Mouse (Mus musculus): ENCODE measurements at regions not wholly inside any gene's neighbourhood (a gene's known extent, or its start where the extent isn't known, plus 50 kb on each side); places are given as distances from the start of the nearest gene placed in this dataset.
"Not testable (repeated sequence)": the region's sequence is repeated elsewhere in the genome, so short reads cannot be mapped to it uniquely, and the experiment has no call there.

GRCm38 (mm10) chr6:41177152-41177551 lies 124.9 kb upstream of the Try4 start:
- ATAC-seq (ENCODE audit: extremely low read depth, insufficient number of reproducible peaks, low FRiP score, poor library complexity, severe bottlenecking) (no peak), DNase-seq (ENCODE audit: low spot score) (no peak)
- TF ChIP-seq CTCF (IDR thresholded peaks at IDR 0.05; ENCODE audit: low read depth, low read length), result no peak
- no peak for TF ChIP-seq POLR2AphosphoS5 (IDR thresholded peaks at IDR 0.05; ENCODE audit: insufficient replicate concordance, low read depth, low read length)
- TF ChIP-seq GATA2 (IDR thresholded peaks at IDR 0.05; ENCODE audit: borderline replicate concordance, low read depth, low read length), result no peak
- no peak for TF ChIP-seq GATA1 (IDR thresholded peaks at IDR 0.05; ENCODE audit: borderline replicate concordance, low read length)
- no peak for TF ChIP-seq TAL1 (conservative IDR thresholded peaks at IDR 0.05; ENCODE audit: low read depth, low read length)
- Histone ChIP-seq H3K9me3 (replicated peaks) (no peaks in the 10 kb centered on the region), H3K27me3 (ENCODE audit: insufficient read depth, low read length) (no peaks in the 10 kb centered on the region), H3K4me3 (ENCODE audit: low read depth, low read length) (no peak overlapping the region), H3K4me1 (ENCODE audit: insufficient read depth, low read depth, low read length) (no peaks in the 10 kb centered on the region; the same call in 1 of the 2 replicates), H3K36me3 (replicated peaks) (no peaks in the 10 kb centered on the region)

- DNase-seq (ENCODE audit: low spot score) (no peak), ATAC-seq (ENCODE audit: extremely low read depth, insufficient number of reproducible peaks, low FRiP score, poor library complexity, severe bottlenecking) (no peak)
- Histone ChIP-seq H3K9me3 (replicated peaks) (no peaks in the 10 kb centered on the region), H3K4me3 (ENCODE audit: low read depth, low read length) (no peak overlapping the region), H3K27me3 (ENCODE audit: insufficient read depth, low read length) (no peaks in the 10 kb centered on the region), H3K36me3 (replicated peaks) (no peaks in the 10 kb centered on the region), H3K4me1 (ENCODE audit: insufficient read depth, low read depth, low read length) (no peaks in the 10 kb centered on the region; the same call in 1 of the 2 replicates)
- TF ChIP-seq GATA1 (IDR thresholded peaks at IDR 0.05; ENCODE audit: borderline replicate concordance, low read length), result no peak
- TF ChIP-seq CTCF (IDR thresholded peaks at IDR 0.05; ENCODE audit: low read depth, low read length), result no peak
These were observed 126.0 kb upstream of the Try4 start for GRCm38 (mm10) chr6:41176034-41176433.

- Histone ChIP-seq H3K4me1 (ENCODE audit: insufficient read depth, low read depth, low read length) (no peaks in the 10 kb centered on the region; the same call in 1 of the 2 replicates), H3K36me3 (replicated peaks) (no peaks in the 10 kb centered on the region), H3K9me3 (replicated peaks) (no peaks in the 10 kb centered on the region), H3K27me3 (ENCODE audit: insufficient read depth, low read length) (no peaks in the 10 kb centered on the region), H3K4me3 (ENCODE audit: low read depth, low read length) (no peak overlapping the region)
- DNase-seq (ENCODE audit: low spot score) (no peak), ATAC-seq (ENCODE audit: extremely low read depth, insufficient number of reproducible peaks, low FRiP score, poor library complexity, severe bottlenecking) (no peak)
- TF ChIP-seq CTCF (IDR thresholded peaks at IDR 0.05; ENCODE audit: low read depth, low read length) (no peak), TAL1 (conservative IDR thresholded peaks at IDR 0.05; ENCODE audit: low read depth, low read length) (no peak), GATA2 (IDR thresholded peaks at IDR 0.05; ENCODE audit: borderline replicate concordance, low read depth, low read length) (no peak), POLR2AphosphoS5 (IDR thresholded peaks at IDR 0.05; ENCODE audit: insufficient replicate concordance, low read depth, low read length) (no peak), GATA1 (IDR thresholded peaks at IDR 0.05; ENCODE audit: borderline replicate concordance, low read length) (no peak)
These were observed 128.2 kb upstream of the 2210010C04Rik start for GRCm38 (mm10) chr6:41163491-41163890.

GRCm38 (mm10) chr6:41161693-41162092 lies 126.4 kb upstream of the 2210010C04Rik start:
- DNase-seq (ENCODE audit: low spot score), result no peak
- no peak for ATAC-seq (ENCODE audit: extremely low read depth, insufficient number of reproducible peaks, low FRiP score, poor library complexity, severe bottlenecking)
- no peak overlapping the region for H3K4me3 ChIP-seq (ENCODE audit: low read depth, low read length)
- no peak for TF ChIP-seq GATA1 (IDR thresholded peaks at IDR 0.05; ENCODE audit: borderline replicate concordance, low read length)
- TF ChIP-seq GATA2 (IDR thresholded peaks at IDR 0.05; ENCODE audit: borderline replicate concordance, low read depth, low read length), result no peak
- TF ChIP-seq POLR2AphosphoS5 (IDR thresholded peaks at IDR 0.05; ENCODE audit: insufficient replicate concordance, low read depth, low read length), result no peak
- no peak for TF ChIP-seq CTCF (IDR thresholded peaks at IDR 0.05; ENCODE audit: low read depth, low read length)
- TF ChIP-seq TAL1 (conservative IDR thresholded peaks at IDR 0.05; ENCODE audit: low read depth, low read length), result no peak
- H3K4me1 ChIP-seq (ENCODE audit: insufficient read depth, low read depth, low read length), result no peaks in the 10 kb centered on the region; the same call in 1 of the 2 replicates
- H3K9me3 ChIP-seq (replicated peaks), result no peaks in the 10 kb centered on the region
- H3K27me3 ChIP-seq (ENCODE audit: insufficient read depth, low read length), result no peaks in the 10 kb centered on the region
- no peaks in the 10 kb centered on the region for H3K36me3 ChIP-seq (replicated peaks)

GRCm38 (mm10) chr6:41152101-41152500 lies 116.8 kb upstream of the 2210010C04Rik start:
- H3K27me3 ChIP-seq (ENCODE audit: insufficient read depth, low read length), result peaks cover 6% of the 10 kb centered on the region; the same call in 1 of the 2 replicates
- H3K36me3 ChIP-seq (replicated peaks), result no peaks in the 10 kb centered on the region
- H3K4me3 ChIP-seq (ENCODE audit: low read depth, low read length), result no peak overlapping the region
- no peaks in the 10 kb centered on the region for H3K9me3 ChIP-seq (replicated peaks)
- TF ChIP-seq GATA2 (IDR thresholded peaks at IDR 0.05; ENCODE audit: borderline replicate concordance, low read depth, low read length) (no peak), GATA1 (IDR thresholded peaks at IDR 0.05; ENCODE audit: borderline replicate concordance, low read length) (no peak), POLR2AphosphoS5 (IDR thresholded peaks at IDR 0.05; ENCODE audit: insufficient replicate concordance, low read depth, low read length) (no peak)
- H3K4me1 ChIP-seq (ENCODE audit: insufficient read depth, low read depth, low read length), result no peaks in the 10 kb centered on the region
- DNase-seq (ENCODE audit: low spot score) (no peak), ATAC-seq (ENCODE audit: extremely low read depth, insufficient number of reproducible peaks, low FRiP score, poor library complexity, severe bottlenecking) (no peak)

GRCm38 (mm10) chr6:41151542-41151941 lies 116.2 kb upstream of the 2210010C04Rik start:
- no peaks in the 10 kb centered on the region for H3K36me3 ChIP-seq (replicated peaks)
- H3K27me3 ChIP-seq (ENCODE audit: insufficient read depth, low read length), result peaks cover 6% of the 10 kb centered on the region; the same call in 1 of the 2 replicates
- ATAC-seq (ENCODE audit: extremely low read depth, insufficient number of reproducible peaks, low FRiP score, poor library complexity, severe bottlenecking), result no peak
- DNase-seq (ENCODE audit: low spot score), result no peak
- H3K4me1 ChIP-seq (ENCODE audit: insufficient read depth, low read depth, low read length), result no peaks in the 10 kb centered on the region
- TF ChIP-seq GATA1 (IDR thresholded peaks at IDR 0.05; ENCODE audit: borderline replicate concordance, low read length) (no peak), TAL1 (conservative IDR thresholded peaks at IDR 0.05; ENCODE audit: low read depth, low read length) (no peak), GATA2 (IDR thresholded peaks at IDR 0.05; ENCODE audit: borderline replicate concordance, low read depth, low read length) (no peak), CTCF (IDR thresholded peaks at IDR 0.05; ENCODE audit: low read depth, low read length) (no peak), POLR2AphosphoS5 (IDR thresholded peaks at IDR 0.05; ENCODE audit: insufficient replicate concordance, low read depth, low read length) (no peak)
- no peak overlapping the region for H3K4me3 ChIP-seq (ENCODE audit: low read depth, low read length)
- no peaks in the 10 kb centered on the region for H3K9me3 ChIP-seq (replicated peaks)

- Histone ChIP-seq H3K36me3 (replicated peaks) (no peaks in the 10 kb centered on the region), H3K27me3 (ENCODE audit: insufficient read depth, low read length) (peaks cover 5% of the 10 kb centered on the region; the same call in 1 of the 2 replicates), H3K4me1 (ENCODE audit: insufficient read depth, low read depth, low read length) (no peaks in the 10 kb centered on the region; the same call in 1 of the 2 replicates), H3K4me3 (ENCODE audit: low read depth, low read length) (no peak overlapping the region), H3K9me3 (replicated peaks) (no peaks in the 10 kb centered on the region)
- TF ChIP-seq TAL1 (conservative IDR thresholded peaks at IDR 0.05; ENCODE audit: low read depth, low read length) (no peak), GATA2 (IDR thresholded peaks at IDR 0.05; ENCODE audit: borderline replicate concordance, low read depth, low read length) (no peak), CTCF (IDR thresholded peaks at IDR 0.05; ENCODE audit: low read depth, low read length) (no peak), GATA1 (IDR thresholded peaks at IDR 0.05; ENCODE audit: borderline replicate concordance, low read length) (no peak), POLR2AphosphoS5 (IDR thresholded peaks at IDR 0.05; ENCODE audit: insufficient replicate concordance, low read depth, low read length) (no peak)
- DNase-seq (ENCODE audit: low spot score) (no peak), ATAC-seq (ENCODE audit: extremely low read depth, insufficient number of reproducible peaks, low FRiP score, poor library complexity, severe bottlenecking) (no peak)
These were observed 105.6 kb upstream of the 2210010C04Rik start for GRCm38 (mm10) chr6:41140916-41141315.

GRCm38 (mm10) chr6:41137401-41137777 lies 102.1 kb upstream of the 2210010C04Rik start:
- DNase-seq (ENCODE audit: low spot score); ATAC-seq (ENCODE audit: extremely low read depth, insufficient number of reproducible peaks, low FRiP score, poor library complexity, severe bottlenecking); H3K36me3 ChIP-seq (replicated peaks); H3K4me1 ChIP-seq (ENCODE audit: insufficient read depth, low read depth, low read length); H3K9me3 ChIP-seq (replicated peaks); H3K4me3 ChIP-seq (ENCODE audit: low read depth, low read length); H3K27me3 ChIP-seq (ENCODE audit: insufficient read depth, low read length): not testable (repeated sequence)
